Mouse (Mus musculus): ENCODE data around the gene Cmtm8. TPM values are rescaled to one million over a fixed set of nuclear protein-coding genes. Genes with fewer than 3 reads are reported as not detected.

The Cmtm8 gene
- polyA plus RNA-seq (2014; fragmentation: Nextera tagmentation; extraction: Ambion mirVana): 4.4 and 6.1 TPM in 2 replicates

GRCm38 (mm10) chr9:114844017-114844662 lies at the start of gene Cmtm8:
TSS of gene Cmtm8 (minus strand) at chr9:114844156.
- no peaks in the 10 kb centered on the region for H3K9me3 ChIP-seq (ENCODE audit: control insufficient read depth, low read length)
- peak within 1 kb of the TSS; percentile 99 for H3K4me2 ChIP-seq (ENCODE audit: low read length)
- no peaks in the 10 kb centered on the region for H3K36me3 ChIP-seq (ENCODE audit: control insufficient read depth, insufficient read depth, low read length)
- DNase-seq: peak; percentile 65
- peak within 1 kb of the TSS; percentile 53 for H3K9ac ChIP-seq (replicated peaks; ENCODE audit: low read length)
- peak; percentile 75 for ATAC-seq (ENCODE audit: low FRiP score, low TSS enrichment)
- H3K27me3 ChIP-seq (ENCODE audit: control insufficient read depth, insufficient read depth, low read length): peaks cover 9% of the 10 kb centered on the region; the same call in 1 of the 2 replicates
- peak within 1 kb of the TSS; percentile 58 for H3K4me3 ChIP-seq (replicated peaks; ENCODE audit: low read depth, low read length)
- no peak within 1 kb of the TSS for H3K27ac ChIP-seq (replicated peaks; ENCODE audit: low read depth, low read length)
- H3K4me1 ChIP-seq (ENCODE audit: control insufficient read depth, insufficient read depth, low read length): peaks cover 5% of the 10 kb centered on the region; the same call in 1 of the 2 replicates
- WGBS: under 1% methylated on average over 42 of the region's 43 CpGs

- no peak for DNase-seq
- Histone ChIP-seq H3K27ac (replicated peaks; ENCODE audit: low read depth, low read length) (no peak overlapping the region), H3K4me3 (replicated peaks; ENCODE audit: low read depth, low read length) (no peak overlapping the region), H3K27me3 (ENCODE audit: control insufficient read depth, insufficient read depth, low read length) (no peaks in the 10 kb centered on the region), H3K4me2 (ENCODE audit: low read length) (no peak overlapping the region), H3K9ac (replicated peaks; ENCODE audit: low read length) (no peak overlapping the region), H3K9me3 (ENCODE audit: control insufficient read depth, low read length) (0 out of 2 replicates have a peak, but pooled peaks cover 5% of the 10 kb centered on the region), H3K36me3 (ENCODE audit: control insufficient read depth, insufficient read depth, low read length) (no peaks in the 10 kb centered on the region), H3K4me1 (ENCODE audit: control insufficient read depth, insufficient read depth, low read length) (no peaks in the 10 kb centered on the region)
- WGBS: 91% methylated on average over 11 of the region's 11 CpGs
- no peak for ATAC-seq (ENCODE audit: low FRiP score, low TSS enrichment)
These were observed 49.0 kb upstream of the Cmtm8 start for GRCm38 (mm10) chr9:114892974-114893373.

- Histone ChIP-seq H3K36me3 (ENCODE audit: control insufficient read depth, insufficient read depth, low read length) (no peaks in the 10 kb centered on the region), H3K4me1 (ENCODE audit: control insufficient read depth, insufficient read depth, low read length) (no peaks in the 10 kb centered on the region), H3K4me2 (ENCODE audit: low read length) (no peak overlapping the region), H3K9ac (replicated peaks; ENCODE audit: low read length) (no peak overlapping the region), H3K4me3 (replicated peaks; ENCODE audit: low read depth, low read length) (no peak overlapping the region), H3K27ac (replicated peaks; ENCODE audit: low read depth, low read length) (no peak overlapping the region), H3K9me3 (ENCODE audit: control insufficient read depth, low read length) (0 out of 2 replicates have a peak, but pooled peaks cover 5% of the 10 kb centered on the region), H3K27me3 (ENCODE audit: control insufficient read depth, insufficient read depth, low read length) (no peaks in the 10 kb centered on the region)
- ATAC-seq (ENCODE audit: low FRiP score, low TSS enrichment) (no peak), DNase-seq (no peak)
- WGBS: 54% methylated on average over 7 of the region's 7 CpGs
These were observed 46.4 kb upstream of the Cmtm8 start for GRCm38 (mm10) chr9:114890377-114890776.

GRCm38 (mm10) chr9:114888856-114889407 lies 45.0 kb upstream of the Cmtm8 start:
- Histone ChIP-seq H3K4me2 (ENCODE audit: low read length) (no peak overlapping the region), H3K9me3 (ENCODE audit: control insufficient read depth, low read length) (no peaks in the 10 kb centered on the region), H3K27ac (replicated peaks; ENCODE audit: low read depth, low read length) (no peak overlapping the region), H3K4me3 (replicated peaks; ENCODE audit: low read depth, low read length) (no peak overlapping the region), H3K27me3 (ENCODE audit: control insufficient read depth, insufficient read depth, low read length) (no peaks in the 10 kb centered on the region), H3K36me3 (ENCODE audit: control insufficient read depth, insufficient read depth, low read length) (no peaks in the 10 kb centered on the region), H3K9ac (replicated peaks; ENCODE audit: low read length) (no peak overlapping the region), H3K4me1 (ENCODE audit: control insufficient read depth, insufficient read depth, low read length) (no peaks in the 10 kb centered on the region)
- 89% methylated on average over 5 of the region's 5 CpGs for WGBS
- ATAC-seq (ENCODE audit: low FRiP score, low TSS enrichment) (no peak), DNase-seq (no peak)

GRCm38 (mm10) chr9:114887699-114888098 lies 43.7 kb upstream of the Cmtm8 start:
- Histone ChIP-seq H3K9me3 (ENCODE audit: control insufficient read depth, low read length) (no peaks in the 10 kb centered on the region), H3K4me2 (ENCODE audit: low read length) (no peak overlapping the region), H3K4me1 (ENCODE audit: control insufficient read depth, insufficient read depth, low read length) (no peaks in the 10 kb centered on the region), H3K27me3 (ENCODE audit: control insufficient read depth, insufficient read depth, low read length) (no peaks in the 10 kb centered on the region), H3K4me3 (replicated peaks; ENCODE audit: low read depth, low read length) (no peak overlapping the region), H3K27ac (replicated peaks; ENCODE audit: low read depth, low read length) (no peak overlapping the region), H3K9ac (replicated peaks; ENCODE audit: low read length) (no peak overlapping the region), H3K36me3 (ENCODE audit: control insufficient read depth, insufficient read depth, low read length) (no peaks in the 10 kb centered on the region)
- 95% methylated on average over 3 of the region's 3 CpGs for WGBS
- DNase-seq: peak; percentile 30
- ATAC-seq (ENCODE audit: low FRiP score, low TSS enrichment): no peak

- Histone ChIP-seq H3K4me3 (replicated peaks; ENCODE audit: low read depth, low read length) (no peak overlapping the region), H3K27ac (replicated peaks; ENCODE audit: low read depth, low read length) (no peak overlapping the region), H3K36me3 (ENCODE audit: control insufficient read depth, insufficient read depth, low read length) (no peaks in the 10 kb centered on the region), H3K9me3 (ENCODE audit: control insufficient read depth, low read length) (no peaks in the 10 kb centered on the region), H3K4me2 (ENCODE audit: low read length) (no peak overlapping the region), H3K9ac (replicated peaks; ENCODE audit: low read length) (no peak overlapping the region), H3K27me3 (ENCODE audit: control insufficient read depth, insufficient read depth, low read length) (no peaks in the 10 kb centered on the region), H3K4me1 (ENCODE audit: control insufficient read depth, insufficient read depth, low read length) (no peaks in the 10 kb centered on the region)
- ATAC-seq (ENCODE audit: low FRiP score, low TSS enrichment) (no peak), DNase-seq (no peak)
- WGBS: 31% methylated on average over 8 of the region's 8 CpGs
These were observed 42.2 kb upstream of the Cmtm8 start for GRCm38 (mm10) chr9:114885991-114886662.

- Histone ChIP-seq H3K9me3 (ENCODE audit: control insufficient read depth, low read length) (no peaks in the 10 kb centered on the region), H3K4me2 (ENCODE audit: low read length) (no peak overlapping the region), H3K4me3 (replicated peaks; ENCODE audit: low read depth, low read length) (no peak overlapping the region), H3K4me1 (ENCODE audit: control insufficient read depth, insufficient read depth, low read length) (no peaks in the 10 kb centered on the region), H3K27me3 (ENCODE audit: control insufficient read depth, insufficient read depth, low read length) (no peaks in the 10 kb centered on the region), H3K9ac (replicated peaks; ENCODE audit: low read length) (no peak overlapping the region), H3K36me3 (ENCODE audit: control insufficient read depth, insufficient read depth, low read length) (no peaks in the 10 kb centered on the region), H3K27ac (replicated peaks; ENCODE audit: low read depth, low read length) (no peak overlapping the region)
- 82% methylated on average over 4 of the region's 4 CpGs for WGBS
- DNase-seq (no peak), ATAC-seq (ENCODE audit: low FRiP score, low TSS enrichment) (no peak)
These were observed 41.6 kb upstream of the Cmtm8 start for GRCm38 (mm10) chr9:114885564-114885963.

- ATAC-seq (ENCODE audit: low FRiP score, low TSS enrichment): no peak
- no peaks in the 10 kb centered on the region for H3K27me3 ChIP-seq (ENCODE audit: control insufficient read depth, insufficient read depth, low read length)
- no peak overlapping the region for H3K27ac ChIP-seq (replicated peaks; ENCODE audit: low read depth, low read length)
- H3K9me3 ChIP-seq (ENCODE audit: control insufficient read depth, low read length): no peaks in the 10 kb centered on the region
- H3K4me1 ChIP-seq (ENCODE audit: control insufficient read depth, insufficient read depth, low read length): no peaks in the 10 kb centered on the region
- H3K4me3 ChIP-seq (replicated peaks; ENCODE audit: low read depth, low read length): no peak overlapping the region
- DNase-seq: no peak
- 79% methylated on average over 2 of the region's 2 CpGs for WGBS
- no peak overlapping the region for H3K4me2 ChIP-seq (ENCODE audit: low read length)
- no peak overlapping the region for H3K9ac ChIP-seq (replicated peaks; ENCODE audit: low read length)
- H3K36me3 ChIP-seq (ENCODE audit: control insufficient read depth, insufficient read depth, low read length): no peaks in the 10 kb centered on the region
These were observed 38.0 kb upstream of the Cmtm8 start for GRCm38 (mm10) chr9:114881977-114882376.
